Mouse (Mus musculus) midbrain, embryonic 16.5 days (tissue): ENCODE results near the gene Map4k3. TPM values are rescaled to one million over a fixed set of nuclear protein-coding genes. Genes with fewer than 3 reads are reported as not detected.
"Not testable (repeated sequence)": the region's sequence is repeated elsewhere in the genome, so short reads cannot be mapped to it uniquely, and the experiment has no call there.

Experiments
- ATAC-seq: fragments of 200-750 bp; cut with Nextera tagmentation; 2 replicates; pipeline ENCODE4 v1.8.0; 2017; ENCODE audit warnings: moderate TSS enrichment
- H3K27ac ChIP-seq: fragments of 300-500 bp; sonication (generic); 2 replicates; pipeline ENCODE4 v1.5.1; 2014; ENCODE audit warnings: mild to moderate bottlenecking, low read length, mixed read lengths
- H3K27me3 ChIP-seq: fragments of 300-500 bp; sonication (generic); 2 replicates; pipeline ENCODE4 v1.6.1; 2014; ENCODE audit warnings: low read depth, low read length, mixed read lengths; ENCODE audit not compliant: control insufficient read depth, insufficient read depth
- H3K36me3 ChIP-seq: fragments of 300-500 bp; sonication (generic); 2 replicates; pipeline ENCODE4 v1.6.1; 2014; ENCODE audit warnings: mild to moderate bottlenecking, low read length, moderate library complexity, mixed read lengths; ENCODE audit not compliant: control insufficient read depth, insufficient read depth
- H3K4me1 ChIP-seq: fragments of 300-500 bp; sonication (generic); 2 replicates; pipeline ENCODE4 v1.6.1; 2014; ENCODE audit warnings: mild to moderate bottlenecking, low read length, mixed read lengths; ENCODE audit not compliant: control insufficient read depth, insufficient read depth
- H3K4me2 ChIP-seq: fragments of 300-500 bp; sonication (generic); 2 replicates; pipeline ENCODE4 v1.6.1; 2014; ENCODE audit warnings: mild to moderate bottlenecking, low read length, mixed read lengths
- H3K4me3 ChIP-seq: fragments of 300-500 bp; sonication (generic); 2 replicates; pipeline ENCODE4 v1.5.1; 2014; ENCODE audit warnings: low read depth, mild to moderate bottlenecking, low read length, moderate library complexity, mixed read lengths
- H3K9ac ChIP-seq: fragments of 300-500 bp; sonication (generic); 2 replicates; pipeline ENCODE4 v1.6.1; 2014; ENCODE audit warnings: low read depth, low read length, mixed read lengths
- H3K9me3 ChIP-seq: fragments of 300-500 bp; sonication (generic); replicated peaks from 2 replicates; pipeline ENCODE4 v1.6.1; 2014; ENCODE audit warnings: mild to moderate bottlenecking, low read length, mixed read lengths; ENCODE audit not compliant: control insufficient read depth, poor library complexity, severe bottlenecking
- WGBS: fragments of 180-500 bp; shearing (Covaris S2); extraction: QIAGEN DNeasy Blood & Tissue Kit; methylation state at CpG from one replicate; pipeline ENCODE4 v1.1.7; 2014; 5-methylcytosine and 5-hydroxymethylcytosine counted together
- polyA plus RNA-seq: library from polyadenylated mRNA; unstranded; fragments of >200 nt; fragmentation: Nextera tagmentation; extraction: Ambion mirVana; gene quantifications from 2 replicates; pipeline ENCODE4 v1.2.1, GENCODE M21; 2015

Map4k3 gene
- polyA plus RNA-seq, 1 experiment from 2014 or later, result 21.2 TPM

- no peak for ATAC-seq
Observed at GRCm38 (mm10) chr17:80575008-80575407, 153.3 kb downstream of the Map4k3 start.

GRCm38 (mm10) chr17:80574471-80574965, 153.8 kb downstream of the Map4k3 start:
- no peak overlapping the region for H3K27ac ChIP-seq
- H3K4me2 ChIP-seq, result no peak overlapping the region
- H3K9ac ChIP-seq, result no peak overlapping the region
- no peaks in the 10 kb centered on the region for H3K36me3 ChIP-seq
- WGBS, result 50% methylated on average over 7 of the region's 7 CpGs
- H3K27me3 ChIP-seq, result no peaks in the 10 kb centered on the region
- H3K4me1 ChIP-seq, result peaks cover 7% of the 10 kb centered on the region
- H3K9me3 ChIP-seq, result no peaks in the 10 kb centered on the region
- no peak for ATAC-seq
- no peak overlapping the region for H3K4me3 ChIP-seq

More at GRCm38 (mm10) chr17:80575008-80575407, 153.3 kb downstream of the Map4k3 start:
- H3K4me3 ChIP-seq, result no peak overlapping the region
- H3K36me3 ChIP-seq, result no peaks in the 10 kb centered on the region
- H3K9ac ChIP-seq, result no peak overlapping the region
- 77% methylated on average over 7 of the region's 7 CpGs for WGBS
- peaks cover 7% of the 10 kb centered on the region for H3K4me1 ChIP-seq
- no peaks in the 10 kb centered on the region for H3K27me3 ChIP-seq
- H3K9me3 ChIP-seq, result no peaks in the 10 kb centered on the region
- no peak overlapping the region for H3K4me2 ChIP-seq
- H3K27ac ChIP-seq, result no peak overlapping the region

- Histone ChIP-seq H3K4me1 (peaks cover under 1% of the 10 kb centered on the region), H3K9me3 (no peaks in the 10 kb centered on the region), H3K27ac (no peak overlapping the region), H3K4me2 (no peak overlapping the region), H3K4me3 (no peak overlapping the region), H3K9ac (no peak overlapping the region), H3K36me3 (no peaks in the 10 kb centered on the region), H3K27me3 (no peaks in the 10 kb centered on the region)
- WGBS, result 93% methylated on average over 13 of the region's 13 CpGs
- ATAC-seq, result no peak
Observed at GRCm38 (mm10) chr17:80572187-80572935, 155.9 kb downstream of the Map4k3 start.

GRCm38 (mm10) chr17:80571460-80571859, 156.8 kb downstream of the Map4k3 start:
- Histone ChIP-seq H3K27me3 (no peaks in the 10 kb centered on the region), H3K36me3 (no peaks in the 10 kb centered on the region), H3K9ac (no peak overlapping the region), H3K27ac (no peak overlapping the region), H3K4me3 (no peak overlapping the region), H3K4me2 (no peak overlapping the region), H3K9me3 (no peaks in the 10 kb centered on the region), H3K4me1 (no peaks in the 10 kb centered on the region)
- ATAC-seq, result no peak
- 94% methylated on average over 4 of the region's 4 CpGs for WGBS

GRCm38 (mm10) chr17:80569718-80570117, 158.6 kb downstream of the Map4k3 start:
- WGBS, result 95% methylated on average over 1 of the region's 2 CpGs
- H3K9me3 ChIP-seq, H3K4me2 ChIP-seq, H3K36me3 ChIP-seq, ATAC-seq, H3K4me3 ChIP-seq, H3K9ac ChIP-seq, H3K27ac ChIP-seq, H3K4me1 ChIP-seq, H3K27me3 ChIP-seq: not testable (repeated sequence)

GRCm38 (mm10) chr17:80568842-80569601, 159.3 kb downstream of the Map4k3 start:
- peaks cover 4% of the 10 kb centered on the region for H3K36me3 ChIP-seq
- H3K9me3 ChIP-seq, result no peaks in the 10 kb centered on the region
- no peak overlapping the region for H3K27ac ChIP-seq
- H3K27me3 ChIP-seq, result no peaks in the 10 kb centered on the region
- H3K4me1 ChIP-seq, result no peaks in the 10 kb centered on the region
- H3K4me3 ChIP-seq, result no peak overlapping the region
- ATAC-seq, result no peak
- H3K4me2 ChIP-seq, result no peak overlapping the region
- no peak overlapping the region for H3K9ac ChIP-seq
- 91% methylated on average over 6 of the region's 6 CpGs for WGBS

GRCm38 (mm10) chr17:80568441-80568840, 159.8 kb downstream of the Map4k3 start:
- Histone ChIP-seq H3K9ac (no peak overlapping the region), H3K4me3 (no peak overlapping the region), H3K4me1 (no peaks in the 10 kb centered on the region), H3K4me2 (no peak overlapping the region), H3K36me3 (peaks cover 4% of the 10 kb centered on the region), H3K27ac (no peak overlapping the region), H3K9me3 (no peaks in the 10 kb centered on the region), H3K27me3 (no peaks in the 10 kb centered on the region)
- ATAC-seq, result no peak
- WGBS, result 86% methylated on average over 2 of the region's 2 CpGs

- Histone ChIP-seq H3K36me3 (peaks cover 4% of the 10 kb centered on the region), H3K27ac (no peak overlapping the region), H3K9me3 (no peaks in the 10 kb centered on the region), H3K4me1 (no peaks in the 10 kb centered on the region), H3K4me2 (no peak overlapping the region), H3K9ac (no peak overlapping the region), H3K27me3 (no peaks in the 10 kb centered on the region), H3K4me3 (no peak overlapping the region)
- 76% methylated on average over 3 of the region's 3 CpGs for WGBS
- no peak for ATAC-seq
Observed at GRCm38 (mm10) chr17:80564611-80564924, 163.7 kb downstream of the Map4k3 start.
